In genomic region chr2:30237199-30237880, GRCm38 (mm10) we compare ENCODE assay signal across 8 mouse cellular contexts. TPM values are rescaled to one million over a fixed set of nuclear protein-coding genes. Genes with fewer than 3 reads are reported as not detected.
DNase-seq lines count a peak whose midpoint lies in the region; ATAC-seq and TF ChIP-seq lines count a peak whose summit lies in the region.

Lrrc8a (plus strand) TSS chr2:30237715.

- peak within 1 kb of the TSS; percentile 91 for H3K27ac ChIP-seq in forebrain, embryonic 15.5 days (replicated peaks)

- peak; percentile 81 for TF ChIP-seq POLR2A in lung, adult 2 months (IDR thresholded peaks at IDR 0.05; ENCODE audit: borderline replicate concordance, extremely low read depth, low read depth, low read length)

- H3K9ac ChIP-seq in forebrain, embryonic 15.5 days (replicated peaks) = peak within 1 kb of the TSS; percentile 93

- intact Hi-C loops in heart, postnatal 25 days (cut with DNase I) = loop anchor here (1.0 to 2.0 kb wide), 3 partner anchors 32 to 59 kb away; partner anchors contain the start of genes Kyat1 and Spout1

- no peaks in the 10 kb centered on the region for H3K9me3 ChIP-seq in forebrain, embryonic 15.5 days

- peaks cover 21% of the 10 kb centered on the region for H3K36me3 ChIP-seq in forebrain, embryonic 15.5 days

- no peaks in the 10 kb centered on the region for H3K27me3 ChIP-seq in forebrain, embryonic 15.5 days

- WGBS in forebrain, embryonic 15.5 days = under 1% methylated on average over 67 of the region's 67 CpGs
- WGBS in lung, adult 2 months = under 1% methylated on average over 60 of the region's 67 CpGs

- no peak for TF ChIP-seq CTCF in lung, adult 2 months (IDR thresholded peaks at IDR 0.05; ENCODE audit: insufficient read depth, low read length)

- H3K4me3 ChIP-seq in forebrain, embryonic 15.5 days = peak within 1 kb of the TSS; percentile 94
- H3K4me3 ChIP-seq in lung, adult 2 months (replicated peaks; ENCODE audit: extremely low read depth, low read depth, low read length) = peak within 1 kb of the TSS; percentile 94

- peak; percentile 98 for DNase-seq in ES-CJ7 (ENCODE audit: low read depth, low spot score)
- DNase-seq in cerebellum, adult 11 months = peak; percentile 99
- peak; percentile 100 for DNase-seq in heart, postnatal 25 days (ENCODE audit: low spot score)
- DNase-seq in layer of hippocampus, adult 18-20 months (ENCODE audit: low spot score in 2 of 2) = peak; percentile 99
- DNase-seq in lung, adult 2 months = peak; percentile 100
- peak; percentile 99 for DNase-seq in thymus, adult 18-20 months

- H3K4me2 ChIP-seq in forebrain, embryonic 15.5 days (replicated peaks) = peak within 1 kb of the TSS; percentile 83

- peak; percentile 99 for ATAC-seq in forebrain, embryonic 15.5 days (replicated peaks)
- peak; percentile 88 for ATAC-seq in neutrophil, adult 5-6 weeks (ENCODE audit: extremely low read depth, insufficient number of reproducible peaks, low FRiP score, poor library complexity, severe bottlenecking)

- peaks cover 28% of the 10 kb centered on the region for H3K4me1 ChIP-seq in forebrain, embryonic 15.5 days
- H3K4me1 ChIP-seq in lung, adult 2 months (ENCODE audit: control insufficient read depth, insufficient read depth, low read length) = peaks cover 24% of the 10 kb centered on the region

RNA-seq across cellular contexts. Expression of gene Lrrc8a, which starts in this region (rescaled TPM):
- polyA plus RNA-seq in forebrain, embryonic 15.5 days (2015; fragmentation: Nextera tagmentation; extraction: Ambion mirVana) = 57.6 and 58.2 TPM in 2 replicates
- 10 to 100 TPM; 58.2 to 66.7 TPM for total RNA-seq in heart, postnatal 25 days (2021)
- total RNA-seq in layer of hippocampus, adult 18-20 months (2021) = 10 to 100 TPM; 61.5 to 62.8 TPM
- 56.5 and 66.7 TPM in 2 replicates for polyA plus RNA-seq in lung, adult 2 months (2012; rRNA removed)
- 20.7 and 22.5 TPM in 2 replicates for total RNA-seq in neutrophil, adult 5-6 weeks (2017)

Comparison
In these comparisons a context has a peak if more than half of its experiments do, and no peak if none do; other contexts are left out.
1. Peak in every context shown above with its lines: DNase-seq, ATAC-seq, H3K4me3 ChIP-seq and H3K27ac ChIP-seq.